Mouse (Mus musculus) small intestine, adult 2 months (tissue): ENCODE data around the gene Gm43191.

Experiments
- CTCF ChIP-seq: fragments of 200-500 bp; IDR thresholded peaks from 2 replicates; pipeline ENCODE4 v1.5.1; 2012; ENCODE audit warnings: low read depth, mild to moderate bottlenecking, control low read depth, inconsistent platforms, low read length, moderate library complexity, mixed read lengths; ENCODE audit not compliant: insufficient replicate concordance, insufficient read length; ENCODE audit errors: extremely low read depth
- POLR2A ChIP-seq: fragments of 200-500 bp; IDR thresholded peaks from 2 replicates; pipeline ENCODE4 v1.6.1; 2012; ENCODE audit warnings: low read depth, mild to moderate bottlenecking, control low read depth, inconsistent platforms, low read length, moderate library complexity

- TF ChIP-seq POLR2A (no peak), CTCF (no peak)
These were observed 37.9 kb upstream of the Gm43191 start for GRCm38 (mm10) chr3:116718951-116719350.
